Mouse (Mus musculus): ENCODE measurements around the gene Nid1. TPM values are rescaled to one million over a fixed set of nuclear protein-coding genes. Genes with fewer than 3 reads are reported as not detected.

Gene Nid1
- polyA plus RNA-seq, 1 experiment from 2014 or later = 44.8 TPM

GRCm38 (mm10) chr13:13553660-13554059 is 116.3 kb downstream of the Nid1 start:
- WGBS = 73% methylated on average over 1 of the region's 1 CpGs
- ATAC-seq (ENCODE audit: low FRiP score) (no peak), DNase-seq (ENCODE audit: low spot score) (no peak)
- Histone ChIP-seq H3K4me1 (replicated peaks; ENCODE audit: control insufficient read depth, insufficient read depth, low read length) (no peaks in the 10 kb centered on the region), H3K36me3 (ENCODE audit: control insufficient read depth, insufficient read depth, low read length) (no peaks in the 10 kb centered on the region), H3K9ac (ENCODE audit: low read depth, low read length) (no peak overlapping the region), H3K27ac (ENCODE audit: low read depth, low read length) (no peak overlapping the region), H3K4me3 (ENCODE audit: low read depth, low read length) (no peak overlapping the region), H3K9me3 (ENCODE audit: control insufficient read depth, low read length) (no peaks in the 10 kb centered on the region), H3K27me3 (ENCODE audit: control insufficient read depth, insufficient read depth, low read length) (no peaks in the 10 kb centered on the region), H3K4me2 (replicated peaks; ENCODE audit: low read depth, low read length) (no peak overlapping the region)

GRCm38 (mm10) chr13:13555196-13555595 is 117.8 kb downstream of the Nid1 start:
- Histone ChIP-seq H3K9ac (ENCODE audit: low read depth, low read length) (no peak overlapping the region), H3K4me3 (ENCODE audit: low read depth, low read length) (no peak overlapping the region), H3K36me3 (ENCODE audit: control insufficient read depth, insufficient read depth, low read length) (no peaks in the 10 kb centered on the region), H3K9me3 (ENCODE audit: control insufficient read depth, low read length) (no peaks in the 10 kb centered on the region), H3K27ac (ENCODE audit: low read depth, low read length) (no peak overlapping the region), H3K27me3 (ENCODE audit: control insufficient read depth, insufficient read depth, low read length) (no peaks in the 10 kb centered on the region), H3K4me1 (replicated peaks; ENCODE audit: control insufficient read depth, insufficient read depth, low read length) (no peaks in the 10 kb centered on the region), H3K4me2 (replicated peaks; ENCODE audit: low read depth, low read length) (no peak overlapping the region)
- DNase-seq (ENCODE audit: low spot score) (no peak), ATAC-seq (ENCODE audit: low FRiP score) (no peak)
- 95% methylated on average over 3 of the region's 3 CpGs for WGBS

- WGBS = 78% methylated on average over 5 of the region's 5 CpGs
- H3K36me3 ChIP-seq (ENCODE audit: control insufficient read depth, insufficient read depth, low read length) = no peaks in the 10 kb centered on the region
- H3K9ac ChIP-seq (ENCODE audit: low read depth, low read length) = no peak overlapping the region
- H3K4me3 ChIP-seq (ENCODE audit: low read depth, low read length) = no peak overlapping the region
- H3K9me3 ChIP-seq (ENCODE audit: control insufficient read depth, low read length) = no peaks in the 10 kb centered on the region
- no peak overlapping the region for H3K27ac ChIP-seq (ENCODE audit: low read depth, low read length)
- DNase-seq (ENCODE audit: low spot score) (no peak), ATAC-seq (ENCODE audit: low FRiP score) (no peak)
- H3K4me2 ChIP-seq (replicated peaks; ENCODE audit: low read depth, low read length) = no peak overlapping the region
- no peaks in the 10 kb centered on the region for H3K27me3 ChIP-seq (ENCODE audit: control insufficient read depth, insufficient read depth, low read length)
- H3K4me1 ChIP-seq (replicated peaks; ENCODE audit: control insufficient read depth, insufficient read depth, low read length) = no peaks in the 10 kb centered on the region
Observed at GRCm38 (mm10) chr13:13557001-13557743, 119.8 kb downstream of the Nid1 start.

- H3K27me3 ChIP-seq (ENCODE audit: control insufficient read depth, insufficient read depth, low read length) = no peaks in the 10 kb centered on the region
- H3K9me3 ChIP-seq (ENCODE audit: control insufficient read depth, low read length) = no peaks in the 10 kb centered on the region
- H3K4me1 ChIP-seq (replicated peaks; ENCODE audit: control insufficient read depth, insufficient read depth, low read length) = no peaks in the 10 kb centered on the region
- no peak for ATAC-seq (ENCODE audit: low FRiP score)
- H3K36me3 ChIP-seq (ENCODE audit: control insufficient read depth, insufficient read depth, low read length) = no peaks in the 10 kb centered on the region
- 69% methylated on average over 2 of the region's 2 CpGs for WGBS
- no peak overlapping the region for H3K9ac ChIP-seq (ENCODE audit: low read depth, low read length)
- H3K4me3 ChIP-seq (ENCODE audit: low read depth, low read length) = no peak overlapping the region
- H3K4me2 ChIP-seq (replicated peaks; ENCODE audit: low read depth, low read length) = no peak overlapping the region
- no peak for DNase-seq (ENCODE audit: low spot score)
- no peak overlapping the region for H3K27ac ChIP-seq (ENCODE audit: low read depth, low read length)
Observed at GRCm38 (mm10) chr13:13558251-13558650, 120.9 kb downstream of the Nid1 start.

- Histone ChIP-seq H3K4me2 (replicated peaks; ENCODE audit: low read depth, low read length) (no peak overlapping the region), H3K4me3 (ENCODE audit: low read depth, low read length) (no peak overlapping the region), H3K27me3 (ENCODE audit: control insufficient read depth, insufficient read depth, low read length) (no peaks in the 10 kb centered on the region), H3K9ac (ENCODE audit: low read depth, low read length) (no peak overlapping the region), H3K36me3 (ENCODE audit: control insufficient read depth, insufficient read depth, low read length) (no peaks in the 10 kb centered on the region), H3K27ac (ENCODE audit: low read depth, low read length) (no peak overlapping the region), H3K4me1 (replicated peaks; ENCODE audit: control insufficient read depth, insufficient read depth, low read length) (no peaks in the 10 kb centered on the region), H3K9me3 (ENCODE audit: control insufficient read depth, low read length) (no peaks in the 10 kb centered on the region)
- ATAC-seq (ENCODE audit: low FRiP score) (no peak), DNase-seq (ENCODE audit: low spot score) (no peak)
- WGBS = 87% methylated on average over 5 of the region's 5 CpGs
Observed at GRCm38 (mm10) chr13:13558900-13559299, 121.5 kb downstream of the Nid1 start.

Other genes starting within 250 kb of the Nid1 start
- 29.9 and 31.2 TPM in 2 replicates for gene Gpr137b, start 43.5 kb upstream of the Nid1 start, polyA plus RNA-seq (2014; fragmentation: Nextera tagmentation; extraction: Ambion mirVana)
- 1.9 and 4.7 TPM in 2 replicates for gene Lyst, start 152.8 kb downstream of the Nid1 start, polyA plus RNA-seq (2014; fragmentation: Nextera tagmentation; extraction: Ambion mirVana)

All from hindbrain, embryonic 11.5 days (tissue).